Mouse (Mus musculus): ENCODE data around the gene Gm4513.
"Not testable (repeated sequence)": the region's sequence is repeated elsewhere in the genome, so short reads cannot be mapped to it uniquely, and the experiment has no call there.

Gm4513 gene

GRCm38 (mm10) chr7:20598921-20599320 is at the start of gene Gm4513:
Gene Gm4513, minus strand, starts transcription at chr7:20599021.
- not testable (repeated sequence) for DNase-seq

- not testable (repeated sequence) for DNase-seq
These were observed 22.7 kb downstream of the Gm4513 start, which contains the start of gene Gm4141 for GRCm38 (mm10) chr7:20576141-20576540. Gene Gm4141, minus strand, starts transcription at chr7:20576241.

- not testable (repeated sequence) for DNase-seq
These were observed 53.2 kb downstream of the Gm4513 start, which contains the start of gene Gm5726 for GRCm38 (mm10) chr7:20545657-20546056. Gene Gm5726, minus strand, starts transcription at chr7:20545757.
